Mouse (Mus musculus): ENCODE measurements around the gene Pcnx3.

GRCm38 (mm10) chr19:5684985-5685384 lies 3.7 kb downstream of the Pcnx3 start:
- TF ChIP-seq EP300 (IDR thresholded peaks at IDR 0.05; ENCODE audit: insufficient read depth, low read depth, low read length) (no peak), CTCF (IDR thresholded peaks at IDR 0.05) (no peak)
